Mouse (Mus musculus): ENCODE data around the gene Nf2.

DNA sequence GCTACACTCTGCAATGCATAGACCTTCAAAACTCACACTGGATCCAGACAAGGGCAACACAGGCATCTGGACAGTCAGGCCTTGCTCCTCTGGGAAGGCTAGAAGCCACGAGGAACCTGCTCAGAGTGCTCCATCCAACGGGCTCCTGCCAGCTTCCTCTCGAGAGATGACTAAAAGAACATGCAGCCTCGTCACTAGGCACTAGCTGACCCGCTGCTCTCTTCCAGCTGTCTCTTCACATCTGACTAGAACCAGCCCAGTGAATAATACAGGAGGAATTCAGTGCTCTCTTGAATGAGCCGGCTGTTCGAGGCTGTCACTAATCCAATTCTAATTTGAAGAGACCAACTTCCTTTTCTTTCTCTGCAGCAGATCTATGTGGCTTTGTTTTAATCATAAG, 77.6 kb downstream of the Nf2 start:
- TF ChIP-seq CTCF (IDR thresholded peaks at IDR 0.05; ENCODE audit: control insufficient read depth, insufficient read depth, low read length) (no peak), POLR2A (IDR thresholded peaks at IDR 0.05; ENCODE audit: borderline replicate concordance, control insufficient read depth, low read depth, low read length) (no peak)
